Mouse (Mus musculus) induced T-regulatory cell, adult 2 months (primary cell): Measurements from ENCODE around the gene Gng7.

ENCODE experiments used
- DNase-seq: peaks from one replicate; pipeline ENCODE4 v3.0.0-alpha.2; 2012; ENCODE audit warnings: low read depth

The Gng7 gene

DNA sequence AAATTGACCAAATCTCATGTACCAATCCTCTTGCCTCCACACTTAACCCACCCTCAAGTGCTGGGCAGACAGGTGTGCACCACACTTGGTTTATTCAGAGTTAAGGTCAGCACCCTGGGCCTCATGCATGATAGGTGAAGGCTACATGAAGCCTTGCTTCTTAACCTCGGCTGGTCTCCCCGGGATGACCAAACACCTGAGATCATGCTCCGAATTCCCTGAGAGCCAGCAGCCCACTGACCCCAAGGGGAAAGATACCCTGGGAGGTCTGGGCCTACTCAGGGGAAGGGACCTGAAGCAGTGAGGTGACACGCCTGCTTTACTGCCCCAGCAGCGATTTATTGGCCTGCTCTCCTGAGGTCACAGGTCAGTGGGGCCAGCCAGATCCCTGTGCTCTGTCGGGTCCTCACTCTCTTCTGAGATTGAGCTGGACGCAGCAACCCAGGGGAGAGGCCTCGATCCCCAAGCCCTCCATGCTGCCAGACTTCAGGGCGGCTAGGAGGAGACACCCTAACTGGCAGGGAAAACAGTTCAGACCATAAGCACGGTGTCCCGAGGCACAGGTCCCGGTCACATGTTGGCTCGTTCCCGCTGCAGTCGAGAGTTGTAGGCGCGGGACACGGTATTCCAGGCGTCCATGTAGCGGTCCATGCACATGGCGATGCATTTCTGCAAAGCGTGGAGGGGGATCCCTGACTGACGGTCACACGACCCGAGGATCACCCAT, 115.0 kb downstream of the Gng7 start:
- DNase-seq: no peak

GRCm38 (mm10) chr10:80899074-80899473, 115.7 kb downstream of the Gng7 start:
- no peak for DNase-seq
